Mouse (Mus musculus) liver, embryonic 14.5 days (tissue): ENCODE measurements at regions not wholly inside any gene's neighbourhood (a gene's known extent, or its start where the extent isn't known, plus 50 kb on each side); places are given as distances from the start of the nearest gene placed in this dataset.

Source experiments
- CTCF ChIP-seq: IDR thresholded peaks from 2 replicates; pipeline ENCODE4 v1.5.1; 2016; ENCODE audit warnings: antibody characterized with exemption, low read depth, control low read depth
- EP300 ChIP-seq: IDR thresholded peaks from 2 replicates; pipeline ENCODE4 v1.6.1; 2016; ENCODE audit warnings: antibody characterized with exemption, low read depth

GRCm38 (mm10) chr12:99622238-99622637 lies 58.9 kb upstream of the Foxn3 start:
- TF ChIP-seq CTCF (no peak), EP300 (no peak)
